Mouse (Mus musculus) spleen, postnatal 4 days (tissue): ENCODE measurements around the gene Tnip2.

Experiments
- DNase-seq, 2 experiments: peaks; one replicate each; pipeline ENCODE4 v3.0.0; 2022; ENCODE audit warnings: low spot score in 2 of 2

Gene Tnip2

GRCm38 (mm10) chr5:34461841-34462240, 52.0 kb downstream of the Tnip2 start:
- DNase-seq, result no peak

DNA sequence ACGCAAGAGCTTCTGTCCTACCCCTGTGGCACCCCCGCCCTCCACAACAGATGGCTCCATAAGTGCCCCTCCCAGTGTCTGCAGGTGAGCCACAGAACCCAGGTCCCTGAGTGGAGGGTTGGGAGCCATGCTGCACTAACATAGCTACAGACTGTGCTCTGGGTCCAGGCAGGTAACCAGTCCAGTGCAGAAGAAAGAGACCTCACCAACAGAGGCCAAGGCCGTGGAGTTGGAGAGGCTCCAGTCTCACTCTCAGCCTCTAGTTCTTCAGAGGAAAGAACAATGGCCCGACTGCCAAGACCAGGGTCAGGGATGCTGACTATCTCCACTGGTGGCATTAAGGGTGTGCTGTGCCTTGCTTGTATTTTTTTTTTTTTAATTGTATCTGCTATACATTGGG, 52.5 kb downstream of the Tnip2 start:
- DNase-seq, result no peak

DNA sequence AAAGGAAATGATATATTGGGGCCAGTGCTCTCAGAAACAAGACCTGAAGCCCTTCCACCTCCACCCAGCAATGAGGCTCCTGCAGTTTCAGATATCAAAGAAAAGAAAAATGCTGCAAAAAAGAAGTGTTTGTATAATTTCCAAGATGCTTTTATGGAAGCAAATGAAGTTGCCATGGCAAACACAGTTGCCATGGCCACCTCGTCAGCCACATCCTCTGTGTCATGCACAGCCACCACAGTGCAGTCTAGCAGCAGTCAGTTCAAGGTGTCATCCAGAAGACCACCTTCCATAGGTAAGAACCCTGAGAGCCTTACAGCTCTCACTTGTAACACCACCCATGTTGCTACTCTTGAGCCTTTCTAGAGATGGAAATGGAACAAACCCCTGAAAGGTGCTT, 54.8 kb downstream of the Tnip2 start:
- DNase-seq, result no peak

GRCm38 (mm10) chr5:34446207-34446606, 67.6 kb downstream of the Tnip2 start:
- DNase-seq, result no peak
